Mouse (Mus musculus): ENCODE data around the gene Donson. TPM values are rescaled to one million over a fixed set of nuclear protein-coding genes. Genes with fewer than 3 reads are reported as not detected.

Donson gene
- polyA plus RNA-seq, 1 experiment from 2014 or later = 38.5 TPM

- Histone ChIP-seq H3K27ac (ENCODE audit: low read depth, low read length) (no peak overlapping the region), H3K4me3 (ENCODE audit: low read depth, low read length) (no peak overlapping the region), H3K27me3 (ENCODE audit: control insufficient read depth, insufficient read depth, low read length) (no peaks in the 10 kb centered on the region), H3K9me3 (ENCODE audit: control insufficient read depth, low read length) (no peaks in the 10 kb centered on the region), H3K9ac (ENCODE audit: low read depth, low read length) (no peak overlapping the region), H3K4me1 (replicated peaks; ENCODE audit: control insufficient read depth, insufficient read depth, low read length) (no peaks in the 10 kb centered on the region), H3K36me3 (ENCODE audit: control insufficient read depth, insufficient read depth, low read length) (peaks cover 10% of the 10 kb centered on the region; the same call in 1 of the 2 replicates), H3K4me2 (replicated peaks; ENCODE audit: low read depth, low read length) (no peak overlapping the region)
- ATAC-seq (ENCODE audit: low FRiP score) = no peak
- no peak for DNase-seq (ENCODE audit: low spot score)
- WGBS = 93% methylated on average over 7 of the region's 7 CpGs
Observed at GRCm38 (mm10) chr16:91627831-91628230, 60.7 kb downstream of the Donson start.

Other genes with a start within 250 kb of the Donson start
- 51.6 and 52.9 TPM in 2 replicates for gene Ifnar1, start 203.5 kb downstream of the Donson start, polyA plus RNA-seq (2014; fragmentation: Nextera tagmentation; extraction: Ambion mirVana)
- 35.1 and 36.8 TPM in 2 replicates for gene Ifngr2, start 141.7 kb downstream of the Donson start, polyA plus RNA-seq (2014; fragmentation: Nextera tagmentation; extraction: Ambion mirVana)
- 54.7 and 55.9 TPM in 2 replicates for gene Tmem50b, start 91.0 kb downstream of the Donson start, polyA plus RNA-seq (2014; fragmentation: Nextera tagmentation; extraction: Ambion mirVana)
- gene Dnajc28, start 69.7 kb downstream of the Donson start, polyA plus RNA-seq (2014; fragmentation: Nextera tagmentation; extraction: Ambion mirVana) = 5.6 and 6.1 TPM in 2 replicates
- gene Gart, start 41.8 kb downstream of the Donson start, polyA plus RNA-seq (2014; fragmentation: Nextera tagmentation; extraction: Ambion mirVana) = 82.5 and 94.2 TPM in 2 replicates
- 141 and 180 TPM in 2 replicates for gene Son, start 41.3 kb downstream of the Donson start, polyA plus RNA-seq (2014; fragmentation: Nextera tagmentation; extraction: Ambion mirVana)
- 75.6 and 93.4 TPM in 2 replicates for gene Cryzl1, start 40.2 kb upstream of the Donson start, polyA plus RNA-seq (2014; fragmentation: Nextera tagmentation; extraction: Ambion mirVana)
- gene Itsn1, start 40.5 kb upstream of the Donson start, polyA plus RNA-seq (2014; fragmentation: Nextera tagmentation; extraction: Ambion mirVana) = 61.1 and 61.7 TPM in 2 replicates

All from hindbrain, embryonic 11.5 days (tissue).